Mouse (Mus musculus) spleen, embryonic (tissue): ENCODE results near the gene Cphx2.
"Not testable (repeated sequence)": the region's sequence is repeated elsewhere in the genome, so short reads cannot be mapped to it uniquely, and the experiment has no call there.

Experiments
- CTCF ChIA-PET: fragments of 350-600 bp; sonication (Branson Sonifier 250); formaldehyde crosslinking; loops from one replicate; lab custom pipeline; 2022; lab: Charles Lee

Gene Cphx2

GRCm38 (mm10) chr14:26081216-26081615 is at the start of gene Cphx2:
Gene Cphx2 (plus strand): TSS chr14:26081516.
- CTCF ChIA-PET: not testable (repeated sequence)

DNA sequence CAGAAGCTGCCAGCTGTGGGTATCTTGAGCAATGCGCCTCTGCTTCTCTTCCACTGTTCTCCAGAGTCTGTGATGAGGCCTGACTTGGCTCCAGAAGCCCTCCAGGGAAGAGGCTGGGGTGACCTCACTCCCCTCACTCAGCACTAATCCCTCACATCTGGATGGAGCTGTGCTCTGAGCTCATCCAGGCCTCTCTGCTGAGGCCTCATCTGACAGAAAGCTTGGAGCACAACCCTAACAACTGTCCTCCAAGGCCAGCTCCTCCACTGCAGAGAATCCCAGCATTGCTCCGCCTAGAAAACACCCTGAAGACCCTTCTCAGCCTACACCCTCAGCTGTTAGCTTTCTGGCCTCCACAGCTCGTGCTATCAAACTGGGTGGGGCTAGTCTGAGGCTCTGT is 47.0 kb upstream of the Cphx2 start:
- CTCF ChIA-PET: not testable (repeated sequence)

DNA sequence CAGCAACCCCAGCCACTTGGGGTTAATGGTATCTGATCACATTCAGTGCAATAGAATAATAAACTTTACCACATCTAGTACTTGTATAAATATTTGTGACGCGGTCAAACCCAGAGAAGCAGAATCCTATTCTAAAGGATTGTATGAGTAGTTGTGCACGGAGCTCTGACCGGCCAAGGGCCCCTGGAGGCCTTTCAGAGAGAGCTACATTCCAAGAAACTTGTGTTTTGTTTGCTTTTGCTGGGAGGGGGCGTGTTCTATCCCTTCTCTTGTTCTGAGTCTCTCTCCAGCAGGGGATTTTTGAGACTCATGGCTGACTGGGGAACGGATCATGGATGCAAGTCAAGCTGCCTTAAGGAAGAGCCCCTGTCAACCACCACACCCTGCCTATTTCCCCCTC is 45.9 kb upstream of the Cphx2 start:
- CTCF ChIA-PET: not testable (repeated sequence)

DNA sequence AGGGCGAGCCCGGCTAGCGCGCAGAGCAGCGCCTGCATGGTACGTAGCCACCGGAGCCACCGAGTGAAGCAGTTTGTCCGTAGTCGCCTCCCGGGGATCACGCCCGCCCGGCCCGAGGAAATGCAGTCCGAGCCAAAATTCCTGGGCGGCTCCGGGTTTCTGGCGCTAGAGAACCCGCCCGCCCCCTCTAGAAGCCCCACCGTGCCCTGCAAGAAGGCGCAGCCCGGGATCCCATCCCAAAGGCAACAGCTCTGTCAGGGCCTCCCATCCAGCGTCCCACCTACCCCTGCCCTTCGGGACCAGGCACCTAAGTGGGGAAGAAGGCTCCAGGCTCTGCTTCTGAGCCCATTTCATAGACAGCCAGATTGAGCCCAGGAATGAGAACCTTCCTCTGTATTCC is 38.7 kb upstream of the Cphx2 start, which contains the start of gene Gm9780:
Gene Gm9780, minus strand, starts transcription at position 101 of the 400 bp plus-strand sequence.
- CTCF ChIA-PET: not testable (repeated sequence)

DNA sequence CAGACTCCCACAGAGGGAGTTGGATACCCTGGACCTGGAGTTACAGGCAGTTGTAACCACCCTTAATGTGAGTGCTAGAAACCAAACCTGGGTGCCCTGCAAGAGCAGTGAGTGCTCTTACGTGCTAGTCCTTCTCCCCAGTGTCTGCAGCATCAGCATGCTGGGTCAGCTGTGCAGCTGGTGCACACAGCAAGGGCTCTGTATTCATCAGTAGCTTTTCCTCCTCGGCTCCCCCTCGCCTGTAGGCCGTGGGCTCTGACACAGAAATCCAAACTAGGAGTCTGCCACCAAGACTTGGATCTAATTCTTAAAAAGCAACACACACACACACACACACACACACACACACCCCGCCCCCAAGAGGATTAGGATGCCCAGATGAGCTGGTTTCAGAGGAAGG is 36.3 kb upstream of the Cphx2 start:
- CTCF ChIA-PET: not testable (repeated sequence)

GRCm38 (mm10) chr14:26047026-26047425 is 34.3 kb upstream of the Cphx2 start:
- CTCF ChIA-PET: not testable (repeated sequence)

DNA sequence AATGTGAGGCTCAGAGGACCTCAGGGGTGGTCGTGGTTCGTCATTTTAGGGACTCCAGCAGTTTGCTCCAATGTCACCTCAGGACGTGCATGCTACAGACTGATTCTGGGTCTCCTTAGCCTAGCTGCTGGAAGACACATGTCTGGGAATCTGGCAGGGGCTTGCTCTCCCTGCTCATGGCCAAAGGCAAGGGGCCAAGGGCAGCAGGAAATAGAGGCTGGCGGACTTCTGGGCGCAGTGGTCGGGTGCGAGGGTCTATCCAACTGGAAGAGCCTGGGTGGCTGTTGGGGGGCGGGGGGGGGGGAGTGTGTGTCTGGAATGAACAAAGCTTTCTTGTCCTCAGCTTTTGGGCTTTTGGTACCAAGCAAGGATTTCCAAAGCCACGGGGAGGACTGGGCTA is 32.5 kb upstream of the Cphx2 start:
- CTCF ChIA-PET: not testable (repeated sequence)

DNA sequence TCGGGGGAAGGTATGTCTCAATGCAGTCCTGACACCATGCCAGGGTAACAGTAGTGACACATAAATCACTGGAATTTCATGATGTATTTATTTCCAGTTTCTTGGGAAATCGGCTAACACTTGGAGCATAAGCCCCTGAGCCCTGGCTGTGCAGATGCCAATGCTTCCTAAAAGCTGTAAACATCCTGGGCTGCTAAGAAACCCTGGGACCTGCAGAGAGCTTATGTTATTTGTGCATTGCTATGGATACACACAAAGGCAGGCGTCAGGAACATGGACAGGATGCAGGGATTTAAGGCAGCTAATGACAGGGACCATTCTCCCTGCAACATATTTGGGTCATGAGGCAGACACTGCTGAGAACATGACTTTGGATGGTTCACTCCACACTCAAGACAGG is 23.1 kb upstream of the Cphx2 start:
- CTCF ChIA-PET: not testable (repeated sequence)

DNA sequence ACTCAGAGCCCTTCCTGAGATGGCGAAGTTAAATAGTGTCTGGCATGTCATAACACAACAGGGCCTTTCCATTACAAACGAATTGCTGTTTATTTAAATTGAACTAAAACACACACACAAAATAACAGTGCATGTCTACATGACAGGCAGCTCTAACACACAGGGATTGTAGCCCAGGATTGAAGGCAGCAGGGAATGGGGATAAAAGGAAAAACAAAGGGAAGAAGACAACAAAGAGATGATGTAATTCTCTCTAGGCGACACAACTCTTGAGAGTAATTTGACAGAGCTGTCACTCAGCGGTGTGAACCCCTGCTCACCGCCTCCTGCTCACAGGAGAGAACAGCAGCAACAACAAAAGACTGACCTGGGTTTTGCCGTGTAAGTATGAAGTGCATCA is 22.0 kb upstream of the Cphx2 start:
- CTCF ChIA-PET: not testable (repeated sequence)

DNA sequence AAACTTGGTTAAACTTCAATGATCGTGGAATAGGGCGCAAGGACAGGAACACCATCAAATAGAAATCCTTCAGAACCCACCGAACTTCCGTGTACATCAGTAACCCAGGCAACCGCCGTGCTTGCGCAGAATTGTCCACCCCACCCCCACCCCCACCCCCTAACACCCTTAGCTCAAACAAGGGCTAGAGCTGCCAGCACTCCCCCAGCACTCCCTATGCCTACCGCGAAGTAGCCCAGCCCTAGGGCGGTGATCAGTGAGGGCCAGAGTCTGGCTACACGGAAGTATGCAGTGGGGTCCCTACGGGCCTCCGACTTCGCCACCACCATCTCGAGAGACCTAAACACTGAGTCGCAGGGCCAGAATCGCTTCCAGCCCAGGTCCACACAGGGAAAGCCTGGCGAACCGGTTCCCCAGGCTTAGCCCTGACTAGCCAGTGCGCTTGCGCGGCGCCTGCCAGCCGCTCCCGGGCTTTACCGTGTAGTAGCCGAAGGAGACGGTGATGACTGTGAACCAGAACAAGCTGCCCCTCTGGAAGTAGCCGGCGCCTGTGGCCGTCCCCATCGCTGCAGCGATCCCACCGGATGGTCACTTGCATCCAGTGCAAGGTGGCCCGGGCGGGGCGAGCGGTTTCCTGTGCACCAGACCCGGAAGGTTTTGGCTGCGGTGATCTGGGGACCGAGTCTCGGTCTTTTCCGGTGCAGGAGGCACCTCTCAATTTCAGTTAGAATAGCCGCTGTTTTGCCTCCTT is 14.6 kb upstream of the Cphx2 start:
- CTCF ChIA-PET: not testable (repeated sequence)

- CTCF ChIA-PET: not testable (repeated sequence)
Observed at GRCm38 (mm10) chr14:26067325-26067633, 14.0 kb upstream of the Cphx2 start, which contains the start of gene Tmem254c. Gene Tmem254c (minus strand): TSS chr14:26067355.

- CTCF ChIA-PET: not testable (repeated sequence)
Observed at GRCm38 (mm10) chr14:26076620-26077390, 4.5 kb upstream of the Cphx2 start.

DNA sequence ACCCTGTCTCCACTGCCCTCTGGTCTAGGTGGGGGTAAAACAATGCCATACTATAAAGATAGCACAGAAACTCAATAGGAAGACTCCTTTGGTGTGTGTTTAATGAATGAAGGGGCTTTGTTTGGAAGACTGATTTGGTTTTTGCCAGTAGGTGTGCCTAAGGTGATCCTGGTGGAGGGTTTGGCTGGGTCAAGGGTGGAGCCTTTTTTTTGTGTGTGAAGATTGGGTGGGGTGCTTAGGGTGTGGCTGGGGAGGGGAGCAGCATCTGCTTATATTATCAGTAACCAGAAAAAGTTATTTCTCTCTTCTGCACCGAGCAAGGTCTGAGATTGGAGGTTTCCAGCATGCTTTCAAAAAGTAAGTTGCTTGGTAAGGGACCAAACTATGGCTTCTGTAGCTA is 681 bp downstream of the Cphx2 start, which contains the start of gene Cphx3:
Gene Cphx3, plus strand, starts transcription at position 301 of the 400 bp plus-strand sequence.
- CTCF ChIA-PET: not testable (repeated sequence)

DNA sequence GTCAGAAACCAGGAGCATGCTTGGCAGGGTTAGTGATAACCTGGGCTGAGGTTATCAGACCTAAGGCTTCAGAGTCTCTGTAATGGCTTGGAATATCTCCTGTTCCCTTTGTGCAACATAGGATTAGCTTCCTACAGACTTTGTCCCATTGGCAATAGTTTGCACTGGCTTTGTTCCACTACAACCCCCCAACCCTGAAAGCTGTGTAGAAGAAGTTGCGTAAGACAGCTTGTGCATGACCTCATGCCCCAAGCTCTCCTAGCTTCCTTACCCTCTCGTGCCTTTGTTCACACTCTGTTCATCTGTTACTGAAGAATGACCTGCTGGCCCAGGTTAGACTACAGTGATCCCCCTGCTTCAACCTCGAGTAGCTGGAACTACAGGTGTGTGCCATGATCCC is 16.3 kb downstream of the Cphx2 start:
- CTCF ChIA-PET: not testable (repeated sequence)

DNA sequence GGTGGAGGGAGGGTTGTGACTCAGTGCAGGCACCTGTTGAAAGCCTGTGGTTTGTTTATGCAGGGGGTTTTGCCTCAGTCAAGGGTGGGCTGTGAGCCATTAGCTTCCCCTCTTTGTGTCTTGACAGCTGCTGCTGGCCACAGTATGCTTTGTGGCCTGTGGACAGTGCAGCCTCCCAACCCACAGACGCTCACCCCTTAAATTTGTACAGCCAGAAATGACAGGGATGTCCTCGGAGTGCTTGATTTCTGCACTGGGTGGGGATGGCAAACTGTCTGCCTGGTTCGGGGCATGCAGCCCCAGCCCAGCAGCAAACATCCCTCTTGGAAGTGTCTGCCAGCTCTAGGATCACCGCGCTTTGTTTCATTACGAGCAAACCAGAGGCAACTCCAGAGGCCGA is 36.8 kb downstream of the Cphx2 start, which contains the start of gene Duxbl2:
Gene Duxbl2, plus strand, starts transcription at position 200 of the 400 bp plus-strand sequence.
- CTCF ChIA-PET: not testable (repeated sequence)

DNA sequence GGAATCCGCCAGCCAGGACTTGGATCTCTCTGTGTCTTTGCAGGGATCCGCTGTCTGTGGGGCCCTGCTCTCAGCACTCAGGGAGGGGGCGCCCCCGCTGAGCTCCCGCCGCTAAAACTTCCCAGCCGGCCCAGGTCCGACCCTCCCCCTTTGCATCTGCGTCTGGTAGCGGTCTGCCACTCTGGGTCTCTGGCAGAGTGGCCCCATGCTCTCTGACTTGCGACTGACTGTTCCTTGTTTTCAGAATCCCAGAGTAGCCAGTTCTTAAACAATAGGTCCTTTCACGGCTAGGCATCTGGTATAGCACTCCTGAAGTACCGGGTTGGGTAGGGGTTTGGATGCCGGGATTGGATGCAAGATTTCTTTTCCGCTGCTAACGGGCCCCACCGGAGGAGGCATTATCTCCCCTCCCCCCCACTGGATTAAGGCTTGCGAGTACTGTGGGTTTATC is 37.3 kb downstream of the Cphx2 start:
- CTCF ChIA-PET: not testable (repeated sequence)

DNA sequence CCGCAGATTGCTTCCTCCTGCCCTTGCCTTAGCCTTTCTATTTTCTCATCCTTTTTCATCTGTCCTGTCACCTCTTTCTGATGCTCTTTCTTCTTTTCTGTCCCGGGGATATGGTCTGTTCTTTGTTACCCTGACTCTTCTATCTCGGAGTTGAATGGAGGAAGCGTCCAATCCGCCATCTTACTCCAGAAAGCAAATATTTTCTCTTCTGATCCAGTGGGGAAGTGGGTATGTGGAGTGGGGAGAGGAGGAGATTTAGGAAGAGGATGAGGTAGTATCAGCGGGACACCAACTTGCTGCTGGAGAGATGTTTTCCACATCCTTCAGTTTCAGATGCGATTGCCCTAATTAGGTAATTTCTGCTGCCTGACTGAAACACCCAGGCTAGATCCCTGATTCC is 37.8 kb downstream of the Cphx2 start:
- CTCF ChIA-PET: not testable (repeated sequence)
